Mouse (Mus musculus) liver, embryonic 11.5 days (tissue): ENCODE measurements around the gene Cep164. TPM values are rescaled to one million over a fixed set of nuclear protein-coding genes. Genes with fewer than 3 reads are reported as not detected.

Experiments used
- ATAC-seq: fragments of 200-750 bp; cut with Nextera tagmentation; replicated peaks from 2 replicates; pipeline ENCODE4 v1.8.0; 2017; ENCODE audit warnings: moderate number of reproducible peaks, mild to moderate bottlenecking, moderate TSS enrichment, moderate library complexity; ENCODE audit not compliant: low FRiP score
- DNase-seq: peaks from one replicate; pipeline ENCODE4 v3.0.0-alpha.2; 2017; ENCODE audit warnings: low spot score
- H3K27ac ChIP-seq: fragments of 300-500 bp; sonication (generic); 2 replicates; pipeline ENCODE4 v1.5.1; 2014; ENCODE audit warnings: mild to moderate bottlenecking, low read depth, low read length, control low read depth
- H3K27me3 ChIP-seq: fragments of 300-500 bp; sonication (generic); replicated peaks from 2 replicates; pipeline ENCODE4 v1.6.1; 2014; ENCODE audit warnings: low read length, mixed read lengths; ENCODE audit not compliant: control insufficient read depth, insufficient read depth
- H3K36me3 ChIP-seq: fragments of 300-500 bp; sonication (generic); 2 replicates; pipeline ENCODE4 v1.6.1; 2014; ENCODE audit warnings: mild to moderate bottlenecking, low read length, moderate library complexity, mixed read lengths; ENCODE audit not compliant: control insufficient read depth, insufficient read depth
- H3K4me1 ChIP-seq: fragments of 300-500 bp; sonication (generic); replicated peaks from 2 replicates; pipeline ENCODE4 v1.6.1; 2014; ENCODE audit warnings: low read length, mixed read lengths; ENCODE audit not compliant: control insufficient read depth, insufficient read depth
- H3K4me2 ChIP-seq: fragments of 300-500 bp; sonication (generic); 2 replicates; pipeline ENCODE4 v1.6.1; 2014; ENCODE audit warnings: mild to moderate bottlenecking, control low read depth, moderate library complexity
- H3K4me3 ChIP-seq: fragments of 300-500 bp; sonication (generic); 2 replicates; pipeline ENCODE4 v1.5.1; 2014; ENCODE audit warnings: low read depth, low read length, control low read depth
- H3K9ac ChIP-seq: fragments of 300-500 bp; sonication (generic); 2 replicates; pipeline ENCODE4 v1.6.1; 2014; ENCODE audit warnings: low read depth, low read length, control low read depth
- H3K9me3 ChIP-seq: fragments of 300-500 bp; sonication (generic); 2 replicates; pipeline ENCODE4 v1.6.1; 2016; ENCODE audit warnings: low read length, inconsistent platforms, mixed read lengths; ENCODE audit not compliant: control insufficient read depth
- WGBS: fragments of 180-500 bp; shearing (Covaris S2); extraction: QIAGEN DNeasy Blood & Tissue Kit; methylation state at CpG from one replicate; pipeline ENCODE4 v1.1.7; 2014; 5-methylcytosine and 5-hydroxymethylcytosine counted together
- polyA plus RNA-seq: library from polyadenylated mRNA; unstranded; fragments of >200 nt; fragmentation: Nextera tagmentation; extraction: Ambion mirVana; gene quantifications from 2 replicates; pipeline ENCODE4 v1.2.1, GENCODE M21; 2014

Gene Cep164
- polyA plus RNA-seq, 1 experiment from 2014 or later = 12.9 TPM

DNA sequence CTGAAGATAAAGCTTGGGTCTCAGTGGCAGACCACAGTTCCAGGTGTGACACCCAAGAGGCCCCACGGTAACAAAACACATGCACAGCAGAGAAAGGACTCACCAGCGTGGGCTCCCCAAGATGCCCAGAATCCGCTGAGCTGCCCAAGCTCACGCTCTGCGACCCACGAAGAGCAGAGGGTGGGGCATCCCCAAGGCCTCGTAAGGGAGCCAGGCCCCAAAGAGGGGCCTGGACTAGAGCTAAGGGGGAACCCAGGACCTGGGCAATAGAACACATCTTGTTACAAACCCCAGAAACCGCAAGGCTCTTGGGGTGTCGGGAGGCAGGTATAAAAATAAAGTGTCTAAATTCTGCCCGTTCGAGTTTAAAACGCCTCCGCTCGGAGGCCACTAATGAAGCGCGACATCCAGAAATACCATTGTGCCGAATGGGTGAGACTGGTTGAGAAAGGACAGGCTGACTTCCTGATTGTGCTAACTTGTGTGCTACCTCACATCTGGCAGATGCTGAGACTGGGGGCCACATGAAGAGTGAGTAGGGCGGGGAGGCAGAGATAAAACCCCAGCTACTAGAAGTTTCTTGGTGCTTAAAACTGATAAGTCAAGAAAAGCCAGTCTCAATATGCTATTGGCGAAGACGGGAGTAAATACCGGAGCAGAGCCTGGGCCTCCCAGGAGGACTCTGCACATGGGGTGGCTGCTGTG lies 25.3 kb downstream of the Cep164 start:
- Histone ChIP-seq H3K27ac (peak overlapping the region; percentile 63), H3K9ac (no peak overlapping the region), H3K27me3 (no peaks in the 10 kb centered on the region), H3K9me3 (no peaks in the 10 kb centered on the region), H3K36me3 (peaks cover 3% of the 10 kb centered on the region; the same call in 1 of the 2 replicates), H3K4me1 (peaks cover 8% of the 10 kb centered on the region), H3K4me2 (peak overlapping the region; percentile 38; the same call in 1 of the 2 replicates), H3K4me3 (no peak overlapping the region)
- no peak for DNase-seq
- peak; percentile 94 for ATAC-seq
- WGBS = 78% methylated on average over 21 of the region's 21 CpGs

DNA sequence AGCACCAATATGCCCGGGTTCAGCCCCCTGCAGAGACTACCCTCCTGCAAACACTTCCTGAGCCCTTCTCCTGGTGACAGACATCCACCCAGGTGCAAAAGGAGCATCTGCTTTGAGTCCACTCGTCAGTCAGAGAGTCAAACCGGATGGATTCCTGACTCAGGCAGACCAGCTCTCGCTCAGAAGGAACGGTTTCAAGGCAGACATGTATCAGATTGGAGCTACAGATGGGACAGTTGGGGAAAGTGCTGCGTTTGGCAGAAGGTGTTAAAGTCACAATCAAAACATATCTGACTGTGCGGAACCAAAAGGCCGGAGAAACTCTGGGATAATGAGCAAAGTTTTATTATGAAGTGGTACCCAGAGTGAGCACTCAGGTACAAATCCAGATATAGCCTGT lies 29.1 kb downstream of the Cep164 start:
- Histone ChIP-seq H3K9me3 (no peaks in the 10 kb centered on the region), H3K4me1 (peaks cover 8% of the 10 kb centered on the region), H3K27ac (no peak overlapping the region), H3K4me2 (no peak overlapping the region), H3K27me3 (no peaks in the 10 kb centered on the region), H3K4me3 (no peak overlapping the region), H3K36me3 (no peaks in the 10 kb centered on the region; the same call in 1 of the 2 replicates), H3K9ac (no peak overlapping the region)
- WGBS = 75% methylated on average over 8 of the region's 8 CpGs
- ATAC-seq (no peak), DNase-seq (no peak)

DNA sequence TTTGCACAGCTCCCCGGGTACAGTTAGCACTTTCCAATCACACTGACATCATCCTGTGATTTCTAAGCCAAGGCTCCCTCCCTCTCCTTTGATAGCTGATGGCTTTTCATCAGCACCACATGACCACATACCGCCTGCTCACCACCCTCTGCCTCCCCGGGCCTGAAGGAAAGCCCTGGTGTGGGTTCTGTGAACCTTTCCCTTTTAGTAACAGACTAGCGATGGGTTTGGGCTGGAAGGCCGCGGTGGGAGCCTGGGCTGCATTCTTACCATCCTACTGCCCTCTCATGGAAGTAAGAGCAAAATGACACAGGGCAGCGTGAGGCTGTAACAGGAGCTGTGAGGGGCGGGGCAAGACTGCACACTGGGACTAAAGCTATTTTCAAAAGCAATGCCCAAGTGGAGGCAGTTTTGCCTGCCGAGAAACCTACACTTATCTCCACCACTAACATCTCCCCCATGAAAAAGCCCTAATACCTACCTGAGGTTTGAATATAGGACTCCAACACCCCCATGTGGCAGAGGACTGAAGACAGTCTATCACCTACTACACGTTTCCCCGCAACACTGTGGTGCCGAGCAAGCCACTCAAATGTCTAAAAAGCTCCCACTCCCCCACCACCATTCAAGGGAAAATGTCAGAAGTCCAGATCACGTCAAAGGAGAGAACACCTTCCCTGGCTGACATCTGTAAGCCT lies 29.9 kb downstream of the Cep164 start:
- no peak for ATAC-seq
- Histone ChIP-seq H3K4me2 (no peak overlapping the region), H3K4me3 (no peak overlapping the region), H3K27ac (no peak overlapping the region), H3K36me3 (no peaks in the 10 kb centered on the region; the same call in 1 of the 2 replicates), H3K4me1 (peaks cover 4% of the 10 kb centered on the region; the same call in 1 of the 2 replicates), H3K27me3 (no peaks in the 10 kb centered on the region), H3K9me3 (no peaks in the 10 kb centered on the region), H3K9ac (0 out of 2 replicates have a peak overlapping the region, but pooled peaks have one; percentile 1)
- DNase-seq = no peak
- WGBS = 30% methylated on average over 13 of the region's 13 CpGs

DNA sequence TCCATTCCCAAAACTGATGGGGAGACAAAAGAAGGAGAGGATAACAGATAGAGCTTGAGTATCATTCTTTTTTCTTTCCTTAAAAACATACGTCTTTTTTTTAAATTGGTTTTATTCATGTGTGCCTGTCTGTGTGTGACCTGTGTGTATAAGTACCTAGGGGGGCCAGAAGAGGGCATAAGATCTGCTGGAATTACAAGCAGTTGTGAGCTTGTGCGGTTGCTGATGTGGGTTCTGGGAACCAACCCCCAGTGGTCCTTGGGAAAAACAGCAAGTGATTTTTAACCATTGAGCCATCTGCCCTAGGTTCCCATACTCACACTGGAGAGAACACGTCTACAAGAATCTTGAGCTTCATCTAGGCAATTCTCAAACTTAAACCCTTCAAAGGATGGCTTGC lies 31.2 kb downstream of the Cep164 start:
- Histone ChIP-seq H3K4me2 (no peak overlapping the region), H3K27ac (no peak overlapping the region), H3K9ac (no peak overlapping the region), H3K36me3 (no peaks in the 10 kb centered on the region; the same call in 1 of the 2 replicates), H3K27me3 (no peaks in the 10 kb centered on the region), H3K4me3 (no peak overlapping the region), H3K9me3 (no peaks in the 10 kb centered on the region), H3K4me1 (no peaks in the 10 kb centered on the region)
- 68% methylated on average over 3 of the region's 3 CpGs for WGBS
- DNase-seq (no peak), ATAC-seq (no peak)

DNA sequence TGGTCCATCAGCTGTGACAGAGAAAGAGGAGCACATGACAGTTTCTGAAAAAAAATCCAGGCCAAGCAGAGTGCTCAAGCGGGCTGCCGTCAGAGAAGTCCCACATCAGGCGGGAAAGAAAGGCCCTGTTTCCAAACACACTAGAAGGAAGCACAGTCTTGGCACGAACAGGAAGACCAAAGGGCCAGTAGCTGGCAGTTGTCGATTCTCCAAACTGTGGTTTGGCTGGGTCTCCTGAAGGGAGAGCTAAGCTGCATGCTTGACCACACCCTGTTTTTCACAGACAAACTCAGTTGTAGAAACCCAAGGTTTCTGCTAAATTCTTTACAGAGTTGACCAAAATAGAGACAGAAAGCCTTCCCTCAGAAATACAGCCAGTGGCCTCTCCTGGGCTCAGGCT lies 32.8 kb downstream of the Cep164 start:
- DNase-seq = no peak
- Histone ChIP-seq H3K4me1 (no peaks in the 10 kb centered on the region), H3K9me3 (no peaks in the 10 kb centered on the region), H3K36me3 (no peaks in the 10 kb centered on the region; the same call in 1 of the 2 replicates), H3K4me2 (no peak overlapping the region), H3K9ac (no peak overlapping the region), H3K27me3 (no peaks in the 10 kb centered on the region), H3K4me3 (no peak overlapping the region), H3K27ac (no peak overlapping the region)
- ATAC-seq = no peak
- WGBS = 74% methylated on average over 5 of the region's 5 CpGs

DNA sequence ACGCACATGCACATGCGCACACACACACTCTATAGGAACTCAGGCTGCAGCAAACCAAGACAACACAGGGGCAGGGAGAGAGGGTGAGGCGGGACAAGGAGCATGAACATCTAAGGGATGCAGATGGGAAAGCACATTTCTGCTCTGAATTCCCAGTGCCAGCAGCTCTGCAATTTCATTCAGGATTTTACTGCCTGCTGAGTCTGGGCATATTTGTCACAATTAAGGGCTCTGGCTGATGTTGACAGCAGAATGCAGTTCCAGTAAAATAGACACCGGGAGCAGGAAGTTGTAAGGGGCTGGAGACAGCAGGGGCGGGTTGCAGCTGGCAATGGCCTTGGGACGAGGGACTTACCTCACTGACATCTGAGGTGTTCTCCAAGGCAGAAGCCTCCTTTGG lies 34.8 kb downstream of the Cep164 start:
- no peak for ATAC-seq
- no peak for DNase-seq
- H3K4me2 ChIP-seq = no peak overlapping the region
- no peaks in the 10 kb centered on the region for H3K27me3 ChIP-seq
- 84% methylated on average over 6 of the region's 6 CpGs for WGBS
- no peaks in the 10 kb centered on the region; the same call in 1 of the 2 replicates for H3K36me3 ChIP-seq
- no peak overlapping the region for H3K9ac ChIP-seq
- no peaks in the 10 kb centered on the region for H3K4me1 ChIP-seq
- H3K9me3 ChIP-seq = no peaks in the 10 kb centered on the region
- no peak overlapping the region for H3K27ac ChIP-seq
- H3K4me3 ChIP-seq = no peak overlapping the region

DNA sequence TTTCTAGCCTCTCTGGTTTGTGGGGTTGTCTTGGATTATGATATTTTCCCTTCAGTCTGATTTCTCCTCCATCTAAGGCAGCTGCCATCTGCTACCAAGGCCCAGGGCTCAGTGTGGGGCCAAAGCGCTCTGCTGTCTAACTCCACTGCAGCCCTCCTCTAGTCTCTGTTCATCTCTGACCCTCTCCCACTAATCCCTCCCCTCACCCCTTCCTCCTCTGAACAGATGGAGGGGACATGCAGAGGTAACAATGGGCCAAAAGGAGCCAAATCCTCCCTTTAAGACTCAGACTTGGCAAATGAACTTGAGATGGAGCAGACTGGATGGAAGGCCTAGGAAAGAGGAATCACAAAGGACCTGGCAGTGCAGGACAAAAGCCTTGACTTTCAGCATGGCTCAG lies 36.3 kb downstream of the Cep164 start:
- DNase-seq = no peak
- Histone ChIP-seq H3K4me2 (no peak overlapping the region), H3K9ac (no peak overlapping the region), H3K36me3 (no peaks in the 10 kb centered on the region; the same call in 1 of the 2 replicates), H3K9me3 (no peaks in the 10 kb centered on the region), H3K4me1 (peaks cover 2% of the 10 kb centered on the region), H3K27me3 (no peaks in the 10 kb centered on the region), H3K27ac (no peak overlapping the region), H3K4me3 (no peak overlapping the region)
- no peak for ATAC-seq
- WGBS = 83% methylated on average over 1 of the region's 1 CpGs

DNA sequence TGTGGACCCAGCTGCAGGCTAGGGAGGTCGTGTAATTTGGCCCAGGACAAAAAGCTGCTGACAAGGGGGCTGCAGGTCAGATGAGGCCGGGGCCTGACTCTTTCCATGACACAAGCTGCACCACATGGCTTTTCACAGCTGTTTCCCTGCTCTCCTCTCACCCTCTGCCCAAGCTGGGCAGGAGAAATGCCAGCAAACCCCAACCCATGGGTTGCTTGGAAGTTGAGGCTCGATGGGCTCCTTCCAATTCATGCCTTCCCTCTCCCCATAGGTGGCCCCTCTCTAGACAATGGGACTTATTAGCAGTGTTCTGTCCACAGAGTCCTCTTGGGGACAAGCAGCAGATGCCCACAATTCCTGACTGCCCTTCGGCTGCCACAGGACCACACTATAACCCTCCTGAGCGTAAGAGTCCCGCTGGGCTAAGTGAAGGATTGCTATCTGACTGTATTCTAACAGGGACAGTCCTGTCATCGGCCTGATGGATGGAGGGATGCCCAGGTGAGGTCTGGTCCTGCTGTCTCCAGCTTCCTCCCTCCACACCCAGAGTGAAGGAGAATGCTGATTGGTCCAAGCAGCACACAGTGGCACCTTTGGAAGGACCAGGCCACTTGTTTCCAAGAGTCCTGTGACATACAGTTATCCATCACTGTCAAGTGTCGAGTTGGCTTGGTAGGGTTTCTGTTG lies 36.9 kb downstream of the Cep164 start:
- no peak overlapping the region for H3K4me3 ChIP-seq
- WGBS = 76% methylated on average over 8 of the region's 8 CpGs
- DNase-seq (no peak), ATAC-seq (no peak)
- no peak overlapping the region for H3K27ac ChIP-seq
- no peak overlapping the region for H3K4me2 ChIP-seq
- no peaks in the 10 kb centered on the region for H3K9me3 ChIP-seq
- peaks cover 4% of the 10 kb centered on the region for H3K4me1 ChIP-seq
- no peaks in the 10 kb centered on the region; the same call in 1 of the 2 replicates for H3K36me3 ChIP-seq
- no peaks in the 10 kb centered on the region for H3K27me3 ChIP-seq
- no peak overlapping the region for H3K9ac ChIP-seq
